Mouse (Mus musculus) liver, adult 2 months (tissue): ENCODE measurements around the gene Apbb2.

Source experiments
- CTCF ChIP-seq: fragments of 200-500 bp; IDR thresholded peaks from 2 replicates; pipeline ENCODE4 v1.5.1; 2011; ENCODE audit warnings: low read depth, low read length, control low read depth
- POLR2A ChIP-seq: fragments of 200-500 bp; IDR thresholded peaks from 2 replicates; pipeline ENCODE4 v1.6.1; 2011; ENCODE audit warnings: low read length, control low read depth; ENCODE audit not compliant: insufficient read depth; ENCODE audit errors: extremely low read depth

DNA sequence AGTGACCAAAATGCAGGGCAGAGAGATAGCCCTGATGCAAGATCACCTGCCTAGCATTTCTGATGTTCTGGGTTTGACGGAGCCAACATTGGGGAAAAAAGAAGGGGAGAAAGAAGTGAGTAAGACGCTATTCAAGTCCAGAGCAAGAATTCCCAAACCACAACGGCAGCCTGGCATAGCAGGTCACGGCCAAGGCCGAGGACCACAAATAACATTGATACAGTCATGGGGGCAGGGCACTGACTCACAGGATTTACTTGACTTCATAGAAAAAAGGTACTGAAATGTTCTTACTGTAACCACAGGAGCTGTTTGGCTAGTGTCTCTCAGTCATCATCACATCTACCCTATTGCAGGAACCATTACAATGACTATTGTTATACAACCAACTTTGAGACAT lies 68.3 kb downstream of the Apbb2 start:
- no peak for TF ChIP-seq CTCF
- no peak for TF ChIP-seq POLR2A
